Mouse (Mus musculus): ENCODE measurements around the gene Slc22a19.
"Not testable (repeated sequence)": the region's sequence is repeated elsewhere in the genome, so short reads cannot be mapped to it uniquely, and the experiment has no call there.

The Slc22a19 gene

DNA sequence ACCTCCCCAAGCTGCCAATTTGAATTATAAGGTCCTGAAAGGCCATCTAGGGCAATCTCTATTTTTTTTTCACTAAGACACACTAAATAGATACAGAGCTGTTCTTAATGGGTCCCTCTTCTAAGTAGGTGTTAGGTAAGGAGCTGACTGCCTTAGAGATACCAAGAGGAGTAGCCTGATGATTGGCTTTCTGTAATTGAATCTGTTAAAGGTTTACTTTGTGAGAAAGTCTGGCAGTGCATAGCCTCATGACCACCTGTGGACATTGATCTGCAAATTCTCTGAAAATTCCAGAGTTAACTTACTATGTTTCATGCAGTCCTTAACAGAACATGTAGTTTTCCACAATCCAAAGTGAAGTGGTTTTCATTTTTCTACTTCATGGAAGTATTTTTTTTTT lies at the start of gene Slc22a19:
Slc22a19 (minus strand) TSS at position 163 of the 400 bp plus-strand sequence.
- no peak for DNase-seq (ENCODE audit: low spot score in 2 of 2)

- DNase-seq (ENCODE audit: low spot score in 2 of 2) = not testable (repeated sequence)
Observed at GRCm38 (mm10) chr19:7753371-7753770, 42.3 kb upstream of the Slc22a19 start.

DNA sequence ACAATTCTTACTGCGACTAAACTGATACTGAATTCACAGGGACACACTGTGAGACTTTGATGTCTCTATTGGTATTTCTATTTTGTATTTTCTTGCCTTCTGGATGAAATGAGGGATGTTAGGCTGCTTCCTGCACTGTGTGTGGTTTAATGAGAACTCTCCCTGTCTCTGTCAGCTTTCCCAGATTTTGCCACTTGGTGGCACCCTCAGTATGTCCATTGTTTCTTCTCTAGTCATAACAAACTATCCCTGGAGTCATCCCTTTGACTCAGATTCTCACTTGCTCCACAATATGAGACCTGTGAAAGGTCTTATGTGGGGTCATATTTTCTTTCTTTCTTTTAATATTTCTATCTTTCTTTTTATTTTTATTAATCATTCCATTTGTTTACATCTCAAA lies 18.4 kb upstream of the Slc22a19 start:
- no peak for DNase-seq (ENCODE audit: low spot score in 2 of 2)

GRCm38 (mm10) chr19:7693104-7693503 lies 18.0 kb downstream of the Slc22a19 start:
- DNase-seq (ENCODE audit: low spot score in 2 of 2) = not testable (repeated sequence)

- DNase-seq (ENCODE audit: low spot score in 2 of 2) = no peak
Observed at GRCm38 (mm10) chr19:7691259-7691658, 19.9 kb downstream of the Slc22a19 start.

DNA sequence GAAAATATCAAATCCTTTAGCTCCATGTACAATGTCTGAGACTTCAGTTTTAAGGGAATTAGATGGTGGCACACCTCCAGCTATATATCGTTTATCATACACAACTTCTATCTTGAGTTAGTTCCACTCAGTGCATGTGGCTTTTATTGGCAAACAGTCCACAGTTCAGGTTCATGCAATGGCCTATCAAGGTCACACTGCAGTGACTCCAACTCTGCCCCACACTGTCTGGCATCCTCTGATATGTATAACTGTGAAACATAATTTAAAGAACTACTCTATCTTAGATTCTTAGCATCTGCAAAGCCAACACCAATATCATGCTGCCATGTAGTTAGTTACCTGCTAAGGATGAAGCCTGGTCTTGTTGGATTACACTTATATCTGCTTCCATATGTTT lies 23.1 kb downstream of the Slc22a19 start:
- DNase-seq (ENCODE audit: low spot score in 2 of 2) = no peak

DNA sequence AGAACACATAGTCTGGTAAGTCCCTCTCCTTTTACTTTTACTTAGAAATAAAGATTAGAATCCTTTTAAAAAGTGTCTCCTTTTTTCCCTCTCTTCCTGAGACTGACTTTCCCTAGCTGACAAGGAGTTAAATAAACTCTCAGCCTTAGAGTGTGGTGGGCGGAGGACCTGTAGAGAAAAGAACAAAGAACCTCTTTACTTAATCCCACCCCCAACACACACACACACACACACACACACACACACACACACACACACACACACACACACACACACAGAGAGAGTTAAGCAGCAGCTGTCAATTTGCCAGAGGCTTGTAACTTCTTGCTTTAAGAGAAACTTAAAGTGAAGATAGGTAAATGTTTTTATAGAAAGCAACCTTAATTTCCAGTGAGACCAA lies 39.1 kb downstream of the Slc22a19 start:
- no peak for DNase-seq (ENCODE audit: low spot score in 2 of 2)

DNA sequence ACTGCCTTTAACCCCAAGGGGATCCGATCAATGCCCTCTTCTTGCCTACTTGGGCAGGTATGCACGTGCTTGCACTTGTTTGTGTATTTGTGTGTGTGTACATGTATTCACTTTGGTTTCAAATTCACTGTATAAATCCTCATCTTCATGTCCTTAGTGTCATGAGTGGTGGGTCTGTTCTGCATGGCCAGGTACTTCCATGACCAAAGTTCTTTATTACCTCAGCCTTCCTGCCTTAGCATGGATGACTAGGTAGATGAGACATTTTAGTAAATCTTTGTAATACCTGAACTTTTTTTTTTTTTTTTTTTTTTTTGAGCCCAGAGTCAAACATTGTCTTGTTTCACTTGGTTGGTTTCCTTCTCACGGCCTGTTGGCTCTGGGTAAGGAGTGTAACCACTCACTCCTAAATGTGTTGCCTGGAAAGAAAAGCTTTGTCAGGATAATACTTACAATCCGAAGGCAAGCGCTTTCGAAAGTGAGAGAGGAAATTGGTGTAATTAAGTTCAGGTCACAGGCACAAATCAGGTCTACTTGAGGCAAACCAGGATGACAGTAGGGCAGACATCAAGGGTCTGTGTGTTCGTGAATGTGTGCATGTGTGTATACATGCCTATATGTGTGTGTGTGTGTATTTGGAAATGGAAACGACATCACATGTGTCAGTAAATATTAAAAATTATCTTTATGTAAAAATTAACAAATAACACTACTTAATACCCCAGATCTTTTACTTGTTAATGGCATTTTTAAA lies 62.0 kb downstream of the Slc22a19 start:
- no peak for DNase-seq (ENCODE audit: low spot score in 2 of 2)

GRCm38 (mm10) chr19:7633786-7634185 lies 77.3 kb downstream of the Slc22a19 start:
- DNase-seq (ENCODE audit: low spot score in 2 of 2) = no peak

GRCm38 (mm10) chr19:7633021-7633420 lies 78.1 kb downstream of the Slc22a19 start:
- no peak for DNase-seq (ENCODE audit: low spot score in 2 of 2)

Measured in frontal cortex, postnatal 10 days (tissue).